Mouse (Mus musculus) CH12.LX (cell line): ENCODE results near the gene Hivep2. TPM values are rescaled to one million over a fixed set of nuclear protein-coding genes. Genes with fewer than 3 reads are reported as not detected.

Source experiments
- DNase-seq: peaks from one replicate; pipeline ENCODE4 v3.0.0-alpha.2; 2013; ENCODE audit errors: extremely low read depth
- H3K27ac ChIP-seq: 2 replicates; pipeline ENCODE4 v1.5.1; 2012; ENCODE audit warnings: low read depth, mild to moderate bottlenecking, control low read depth, moderate library complexity; ENCODE audit not compliant: insufficient read depth
- H3K27me3 ChIP-seq: replicated peaks from 2 replicates; pipeline ENCODE3; 2012; ENCODE audit warnings: inconsistent platforms
- H3K36me3 ChIP-seq, 2 experiments: replicated peaks in 1 of 2; 2 replicates each; pipeline versions ENCODE3 to v1.6.1; 2012; ENCODE audit warnings: inconsistent platforms in 1 of 2, low read length in 1 of 2, mild to moderate bottlenecking in 1 of 2, mixed read lengths in 1 of 2, moderate library complexity in 1 of 2; ENCODE audit not compliant: control insufficient read depth in 1 of 2, insufficient read depth in 1 of 2
- H3K4me1 ChIP-seq, 2 experiments: 2 replicates each; pipeline ENCODE4 v1.6.1; 2012; ENCODE audit warnings: inconsistent platforms in 1 of 2, moderate library complexity in 1 of 2; ENCODE audit not compliant: insufficient read depth in 2 of 2, control insufficient read depth in 1 of 2
- H3K4me2 ChIP-seq: 2 replicates; pipeline ENCODE4 v1.6.1; 2012; ENCODE audit warnings: low read depth, mild to moderate bottlenecking, control low read depth; ENCODE audit not compliant: poor library complexity, insufficient read depth, severe bottlenecking
- H3K4me3 ChIP-seq, 3 experiments: fragments of 150-350 bp in 1 of 3; sonication (generic) in 1 of 3; replicated peaks in 1 of 3; 2 replicates each; pipeline versions ENCODE3 to v1.5.1; 2011 to 2012; ENCODE audit warnings: low read depth in 2 of 3, low read length in 2 of 3, mild to moderate bottlenecking in 2 of 3, moderate library complexity in 2 of 3, control low read depth in 1 of 3, improper control_type of control experiment in 1 of 3, inconsistent platforms in 1 of 3, mixed read lengths in 1 of 3; ENCODE audit not compliant: poor library complexity in 1 of 3
- H3K79me2 ChIP-seq: replicated peaks from 2 replicates; pipeline ENCODE4 v1.6.1; 2012; ENCODE audit warnings: mild to moderate bottlenecking, moderate library complexity; ENCODE audit not compliant: control insufficient read depth, poor library complexity, insufficient read depth, severe bottlenecking; ENCODE audit errors: extremely low read depth
- H3K9ac ChIP-seq: 2 replicates; pipeline ENCODE4 v1.6.1; 2012; ENCODE audit warnings: low read depth, mild to moderate bottlenecking, control low read depth, moderate library complexity; ENCODE audit not compliant: insufficient read depth
- H3K9me3 ChIP-seq: replicated peaks from 2 replicates; pipeline ENCODE3; 2012; ENCODE audit warnings: low read length, inconsistent platforms, mixed read lengths
- BHLHE40 ChIP-seq: IDR thresholded peaks from 2 replicates; pipeline ENCODE4 v1.6.1; 2011; ENCODE audit warnings: mild to moderate bottlenecking, low read depth, low read length, improper control_type of control experiment
- CHD1 ChIP-seq: IDR thresholded peaks from 2 replicates; pipeline ENCODE4 v1.6.1; 2012; ENCODE audit warnings: low read depth, low read length, improper control_type of control experiment, inconsistent platforms
- CHD2 ChIP-seq: IDR thresholded peaks from 2 replicates; pipeline ENCODE4 v1.6.1; 2011; ENCODE audit warnings: low read length, improper control_type of control experiment
- CTCF ChIP-seq, 2 experiments: IDR thresholded peaks in 1 of 2; conservative IDR thresholded peaks in 1 of 2; 2 replicates each; pipeline ENCODE4 v1.5.1; 2011 to 2012; ENCODE audit warnings: low read depth in 2 of 2, low read length in 2 of 2, improper control_type of control experiment in 1 of 2, inconsistent platforms in 1 of 2, mild to moderate bottlenecking in 1 of 2, moderate library complexity in 1 of 2
- E2F4 ChIP-seq: IDR thresholded peaks from 2 replicates; pipeline ENCODE4 v1.6.1; 2011; ENCODE audit warnings: low read depth, low read length, improper control_type of control experiment; ENCODE audit not compliant: insufficient replicate concordance
- ELF1 ChIP-seq: IDR thresholded peaks from 2 replicates; pipeline ENCODE4 v1.6.1; 2014; ENCODE audit warnings: low read depth, mild to moderate bottlenecking, inconsistent platforms, low read length, improper control_type of control experiment
- EP300 ChIP-seq: IDR thresholded peaks from 2 replicates; pipeline ENCODE4 v1.6.1; 2011; ENCODE audit warnings: low read length, improper control_type of control experiment
- ETS1 ChIP-seq: conservative IDR thresholded peaks from 2 replicates; pipeline ENCODE4 v1.6.1; 2012; ENCODE audit warnings: low read depth, mild to moderate bottlenecking, inconsistent platforms, low read length, improper control_type of control experiment, moderate library complexity
- GABPA ChIP-seq: IDR thresholded peaks from 2 replicates; pipeline ENCODE4 v1.6.1; 2012; ENCODE audit warnings: low read depth, low read length, improper control_type of control experiment, inconsistent platforms; ENCODE audit not compliant: insufficient replicate concordance
- HCFC1 ChIP-seq: IDR thresholded peaks from 2 replicates; pipeline ENCODE4 v1.6.1; 2012; ENCODE audit warnings: low read depth, mild to moderate bottlenecking, inconsistent platforms, low read length, improper control_type of control experiment
- IRF4 ChIP-seq: IDR thresholded peaks from 2 replicates; pipeline ENCODE4 v1.6.1; 2014; ENCODE audit warnings: low read depth, mild to moderate bottlenecking, inconsistent platforms, low read length, improper control_type of control experiment
- JUN ChIP-seq: IDR thresholded peaks from 2 replicates; pipeline ENCODE4 v1.6.1; 2011; ENCODE audit warnings: low read depth, mild to moderate bottlenecking, low read length, improper control_type of control experiment, moderate library complexity; ENCODE audit not compliant: insufficient read depth
- JUND ChIP-seq: conservative IDR thresholded peaks from 2 replicates; pipeline ENCODE4 v1.6.1; 2011; ENCODE audit warnings: low read depth, low read length, improper control_type of control experiment
- KAT2A ChIP-seq: IDR thresholded peaks from 2 replicates; pipeline ENCODE4 v1.6.1; 2012; ENCODE audit warnings: low read length, improper control_type of control experiment, inconsistent platforms; ENCODE audit not compliant: insufficient replicate concordance
- MAFK ChIP-seq: IDR thresholded peaks from 2 replicates; pipeline ENCODE4 v1.6.1; 2011; ENCODE audit warnings: low read length, improper control_type of control experiment; ENCODE audit not compliant: insufficient replicate concordance
- MAX ChIP-seq: IDR thresholded peaks from 2 replicates; pipeline ENCODE4 v1.6.1; 2011; ENCODE audit warnings: low read length, improper control_type of control experiment
- MAZ ChIP-seq: IDR thresholded peaks from 2 replicates; pipeline ENCODE4 v1.6.1; 2012; ENCODE audit warnings: low read depth, mild to moderate bottlenecking, inconsistent platforms, low read length, improper control_type of control experiment, moderate library complexity
- MEF2A ChIP-seq: IDR thresholded peaks from 2 replicates; pipeline ENCODE4 v1.6.1; 2014; ENCODE audit warnings: low read depth, mild to moderate bottlenecking, inconsistent platforms, low read length, improper control_type of control experiment, borderline replicate concordance
- MXI1 ChIP-seq: IDR thresholded peaks from 2 replicates; pipeline ENCODE4 v1.6.1; 2011; ENCODE audit warnings: mild to moderate bottlenecking, low read depth, low read length, improper control_type of control experiment
- MYC ChIP-seq: IDR thresholded peaks from 2 replicates; pipeline ENCODE4 v1.6.1; 2011; ENCODE audit warnings: low read depth, mild to moderate bottlenecking, improper control_type of control experiment, low read length
- NELFE ChIP-seq: IDR thresholded peaks from 2 replicates; pipeline ENCODE4 v1.6.1; 2011; ENCODE audit warnings: low read depth, low read length, improper control_type of control experiment
- NRF1 ChIP-seq: IDR thresholded peaks from 2 replicates; pipeline ENCODE4 v1.6.1; 2014; ENCODE audit warnings: low read depth, mild to moderate bottlenecking, inconsistent platforms, low read length, improper control_type of control experiment, moderate library complexity
- PAX5 ChIP-seq: IDR thresholded peaks from 2 replicates; pipeline ENCODE4 v1.6.1; 2012; ENCODE audit warnings: low read length, inconsistent platforms, mixed read lengths
- POLR2A ChIP-seq: IDR thresholded peaks from 2 replicates; pipeline ENCODE4 v1.6.1; 2011; ENCODE audit warnings: low read depth, mild to moderate bottlenecking, improper control_type of control experiment, low read length
- POLR2AphosphoS2 ChIP-seq: IDR thresholded peaks from 2 replicates; pipeline ENCODE4 v1.6.1; 2011; ENCODE audit warnings: low read depth, low read length, improper control_type of control experiment
- RAD21 ChIP-seq: IDR thresholded peaks from 2 replicates; pipeline ENCODE4 v1.6.1; 2011; ENCODE audit warnings: low read depth, mild to moderate bottlenecking, low read length, improper control_type of control experiment, moderate library complexity
- RCOR1 ChIP-seq: conservative IDR thresholded peaks from 2 replicates; pipeline ENCODE4 v1.6.1; 2012; ENCODE audit warnings: low read depth, mild to moderate bottlenecking, inconsistent platforms, low read length, improper control_type of control experiment
- SIN3A ChIP-seq: IDR thresholded peaks from 2 replicates; pipeline ENCODE4 v1.6.1; 2012; ENCODE audit warnings: low read length, improper control_type of control experiment, inconsistent platforms
- SMC3 ChIP-seq: IDR thresholded peaks from 2 replicates; pipeline ENCODE4 v1.6.1; 2011; ENCODE audit warnings: low read depth, low read length, improper control_type of control experiment
- TBP ChIP-seq: conservative IDR thresholded peaks from 2 replicates; pipeline ENCODE4 v1.6.1; 2011; ENCODE audit warnings: low read depth, low read length, improper control_type of control experiment
- TCF12 ChIP-seq: IDR thresholded peaks from 2 replicates; pipeline ENCODE4 v1.6.1; 2014; ENCODE audit warnings: low read depth, mild to moderate bottlenecking, inconsistent platforms, low read length, improper control_type of control experiment
- UBTF ChIP-seq: IDR thresholded peaks from 2 replicates; pipeline ENCODE4 v1.6.1; 2012; ENCODE audit warnings: low read depth, mild to moderate bottlenecking, inconsistent platforms, low read length, improper control_type of control experiment, moderate library complexity
- USF1 ChIP-seq: IDR thresholded peaks from 2 replicates; pipeline ENCODE4 v1.6.1; 2014; ENCODE audit warnings: low read depth, mild to moderate bottlenecking, inconsistent platforms, low read length, improper control_type of control experiment
- USF2 ChIP-seq: conservative IDR thresholded peaks from 2 replicates; pipeline ENCODE4 v1.6.1; 2011; ENCODE audit warnings: low read depth, low read length, improper control_type of control experiment
- ZC3H11A ChIP-seq: IDR thresholded peaks from 2 replicates; pipeline ENCODE4 v1.6.1; 2012; ENCODE audit warnings: low read depth, mild to moderate bottlenecking, inconsistent platforms, low read length, improper control_type of control experiment
- ZKSCAN1 ChIP-seq: IDR thresholded peaks from 2 replicates; pipeline ENCODE4 v1.6.1; 2012; ENCODE audit warnings: low read depth, inconsistent platforms, low read length, improper control_type of control experiment, borderline replicate concordance
- ZMIZ1 ChIP-seq: IDR thresholded peaks from 2 replicates; pipeline ENCODE4 v1.6.1; 2012; ENCODE audit warnings: low read depth, mild to moderate bottlenecking, inconsistent platforms, low read length, improper control_type of control experiment
- ZNF384 ChIP-seq: IDR thresholded peaks from 2 replicates; pipeline ENCODE4 v1.6.1; 2012; ENCODE audit warnings: low read depth, low read length, improper control_type of control experiment, inconsistent platforms
- dilution Hi-C: fragments of 300-500 bp; cut with MboI; formaldehyde crosslinking; loops from 2 replicates; pipeline ENCODE4 v1.14.3; 2020; ENCODE audit warnings: low sequenced_read_pairs; ENCODE audit not compliant: extremely low pct_unique_long_range_greater_than_20kb, extremely low pct_ligation_motif_present
- in situ Hi-C: fragments of 300-500 bp; cut with MboI; formaldehyde crosslinking; loops from 3 replicates; pipeline ENCODE4 v1.14.3; 2019; ENCODE audit warnings: low sequenced_read_pairs, low pct_ligation_motif_present, low pct_unique_long_range_greater_than_20kb, mixed read lengths
- polyA plus RNA-seq: library from polyadenylated mRNA; unstranded; fragments of >175 nt; gene quantifications from 2 replicates; pipeline ENCODE4 v1.2.1, GENCODE M21; 2012; ENCODE audit warnings: low read depth; ENCODE audit not compliant: insufficient read length
- total RNA-seq, 2 experiments: library from RNA; depleted of rRNA; stranded (reverse); fragments of 300-350 nt in 1 of 2; fragments of >200 nt in 1 of 2; gene quantifications; 2 replicates each; pipeline ENCODE4 v1.2.3; 2012 to 2014

Gene Hivep2
- total and polyA plus RNA-seq, 3 experiments: 0.59 to 2.7 (median 1.4) TPM

DNA sequence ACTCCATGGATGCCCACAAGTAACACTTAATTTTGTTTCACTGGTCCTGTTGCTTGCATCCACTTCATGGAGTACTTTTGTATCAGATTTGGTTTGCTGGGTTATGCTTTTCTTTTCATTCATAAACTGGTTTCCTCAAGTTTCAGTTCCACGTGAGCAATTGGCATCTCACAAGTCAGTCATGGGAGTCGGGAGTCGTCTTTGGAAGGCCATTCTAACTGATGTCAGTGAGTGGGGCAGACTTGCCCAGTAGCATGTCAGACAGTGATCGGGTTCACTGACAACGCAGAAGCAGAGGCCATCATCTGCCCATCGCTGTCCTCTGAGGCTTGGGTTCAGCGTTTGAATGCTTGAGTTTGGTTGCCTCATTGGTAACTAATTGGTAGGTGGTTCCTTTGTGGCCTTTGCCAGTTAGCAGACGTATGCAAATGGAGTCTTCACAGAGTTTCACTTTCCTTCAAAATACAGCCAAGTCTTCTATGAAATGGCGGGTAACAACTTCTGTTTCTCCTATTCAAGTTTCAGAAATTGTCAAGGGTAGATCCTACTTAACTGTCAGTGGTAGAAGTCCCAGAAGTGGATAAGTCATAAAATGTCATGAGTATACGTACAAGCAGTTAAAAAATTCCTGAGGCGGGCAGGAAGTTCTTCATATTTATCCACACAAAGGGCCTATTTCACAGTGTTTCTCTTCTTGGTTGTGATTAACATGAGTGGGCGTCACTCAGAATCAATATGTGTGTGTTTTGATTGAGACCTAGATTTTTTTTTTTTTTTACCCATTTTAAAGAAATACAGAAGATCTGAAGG is 76.9 kb downstream of the Hivep2 start:
- TF ChIP-seq ZNF384 (no peak), RAD21 (no peak), SIN3A (peak; percentile 78), CTCF (conservative IDR thresholded peaks at IDR 0.05 in 1 of 2, IDR thresholded peaks at IDR 0.05 in 1 of 2; ENCODE audit: low read depth in 2 of 2, low read length in 2 of 2) (no peak), CHD1 (peak; percentile 95; the same call in 1 of the 2 replicates), RCOR1 (no peak), MEF2A (no peak), TCF12 (peak; percentile 62; the same call in 1 of the 2 replicates), NRF1 (0 out of 2 replicates have a peak, but pooled peaks have one; percentile 25), TBP (peak; percentile 77), UBTF (no peak), EP300 (peak; percentile 79), ZC3H11A (no peak), MAX (no peak), USF1 (no peak), BHLHE40 (peak; percentile 74), MAFK (0 out of 2 replicates have a peak, but pooled peaks have one; percentile 16), ZKSCAN1 (no peak), ETS1 (peak; percentile 69), PAX5 (no peak), USF2 (no peak), HCFC1 (no peak; the same call in 1 of the 2 replicates), NELFE (no peak), JUND (peak; percentile 17; the same call in 1 of the 2 replicates), E2F4 (0 out of 2 replicates have a peak, but pooled peaks have one; percentile 20), JUN (no peak), KAT2A (no peak), IRF4 (peak; percentile 81), MYC (0 out of 2 replicates have a peak, but pooled peaks have one; percentile 58), CHD2 (no peak), ZMIZ1 (peak; percentile 35; the same call in 1 of the 2 replicates), MAZ (no peak), GABPA (no peak), SMC3 (no peak), POLR2A (peak; percentile 58), ELF1 (0 out of 2 replicates have a peak, but pooled peaks have one; percentile 15), POLR2AphosphoS2 (no peak), MXI1 (peak; percentile 45; the same call in 1 of the 2 replicates)
- H3K27me3 ChIP-seq: no peaks in the 10 kb centered on the region
- H3K27ac ChIP-seq: peak overlapping the region; percentile 77
- no peaks in the 10 kb centered on the region for H3K9me3 ChIP-seq
- dilution Hi-C loops: no loop called here
- H3K9ac ChIP-seq: peak overlapping the region; percentile 37; the same call in 1 of the 2 replicates
- H3K4me2 ChIP-seq: peak overlapping the region; percentile 67
- no peaks in the 10 kb centered on the region for H3K36me3 ChIP-seq
- peak overlapping the region in 2 of 3 experiments; percentile 11 to 42 for H3K4me3 ChIP-seq
- 0 out of 2 replicates have a peak, but pooled peaks cover 2% of the 10 kb centered on the region for H3K79me2 ChIP-seq
- DNase-seq: peak; percentile 71
- peaks cover 21 to 64% of the 10 kb centered on the region in 2 experiments for H3K4me1 ChIP-seq
- in situ Hi-C loops: loop anchor here (5.0 kb wide), 1 partner anchor 75 kb away; the partner anchor contains the start of gene Hivep2
